In genomic region chr10:95004065-95004763, GRCm38 (mm10) we compare ENCODE assay signal across 10 mouse cellular contexts. TPM values are rescaled to one million over a fixed set of nuclear protein-coding genes. Genes with fewer than 3 reads are reported as not detected.
DNase-seq lines count a peak whose midpoint lies in the region; ATAC-seq lines count a peak whose summit lies in the region.
"Had no signal": no experiment of that assay in that cellular context is flagged by ENCODE, and none has a peak within 500 bp of the region (broad histone marks: within the 10 kb centered on the region; RNA-seq: fewer than 3 reads in every experiment).

No protein-coding gene starts in this region.

- H3K4me3 ChIP-seq in limb, embryonic 13.5 days: no peak overlapping the region
- H3K4me3 ChIP-seq in limb, embryonic 10.5 days: no peak overlapping the region
- no peak overlapping the region for H3K4me3 ChIP-seq in stomach, embryonic 15.5 days (replicated peaks)
- H3K4me3 ChIP-seq in hindbrain, embryonic 11.5 days (ENCODE audit: low read depth, low read length): no peak overlapping the region
- H3K4me3 ChIP-seq: midbrain, embryonic 15.5 days had no signal

- WGBS in limb, embryonic 13.5 days: 72% methylated on average over 9 of the region's 9 CpGs
- WGBS in limb, embryonic 10.5 days: 87% methylated on average over 9 of the region's 9 CpGs
- WGBS in stomach, embryonic 15.5 days: 62% methylated on average over 9 of the region's 9 CpGs
- 85% methylated on average over 9 of the region's 9 CpGs for WGBS in hindbrain, embryonic 11.5 days

- no peaks in the 10 kb centered on the region for H3K36me3 ChIP-seq in limb, embryonic 13.5 days
- no peaks in the 10 kb centered on the region for H3K36me3 ChIP-seq in limb, embryonic 10.5 days
- H3K36me3 ChIP-seq in stomach, embryonic 15.5 days: no peaks in the 10 kb centered on the region
- H3K36me3 ChIP-seq in hindbrain, embryonic 11.5 days (ENCODE audit: control insufficient read depth, insufficient read depth, low read length): no peaks in the 10 kb centered on the region
- H3K36me3 ChIP-seq: G1E; midbrain, embryonic 15.5 days had no signal

- no peak for DNase-seq in limb, embryonic 10.5 days (ENCODE audit: low spot score)
- DNase-seq in fibroblast of lung, adult 2 months (ENCODE audit: low read depth): peak; percentile 76
- DNase-seq in kidney, adult 9 months: peak; percentile 43
- no peak for DNase-seq in hindbrain, embryonic 11.5 days (ENCODE audit: low spot score)
- DNase-seq: cerebellum, adult 9-11 months had no signal

- H3K9me3 ChIP-seq in limb, embryonic 13.5 days: no peaks in the 10 kb centered on the region; the same call in 1 of the 2 replicates
- no peaks in the 10 kb centered on the region for H3K9me3 ChIP-seq in limb, embryonic 10.5 days (replicated peaks)
- H3K9me3 ChIP-seq in stomach, embryonic 15.5 days: 0 out of 2 replicates have a peak, but pooled peaks cover 3% of the 10 kb centered on the region
- H3K9me3 ChIP-seq in hindbrain, embryonic 11.5 days (ENCODE audit: control insufficient read depth, low read length): no peaks in the 10 kb centered on the region
- H3K9me3 ChIP-seq: G1E; midbrain, embryonic 15.5 days had no signal

- H3K9ac ChIP-seq in limb, embryonic 13.5 days: no peak overlapping the region
- H3K9ac ChIP-seq in stomach, embryonic 15.5 days: no peak overlapping the region
- no peak overlapping the region for H3K9ac ChIP-seq in hindbrain, embryonic 11.5 days (ENCODE audit: low read depth, low read length)
- H3K9ac ChIP-seq: midbrain, embryonic 15.5 days had no signal

- H3K27me3 ChIP-seq in limb, embryonic 13.5 days: no peaks in the 10 kb centered on the region
- H3K27me3 ChIP-seq in limb, embryonic 10.5 days (ENCODE audit: low read depth, poor library complexity, severe bottlenecking): no peaks in the 10 kb centered on the region
- no peaks in the 10 kb centered on the region for H3K27me3 ChIP-seq in stomach, embryonic 15.5 days (replicated peaks)
- H3K27me3 ChIP-seq in hindbrain, embryonic 11.5 days (ENCODE audit: control insufficient read depth, insufficient read depth, low read length): no peaks in the 10 kb centered on the region
- H3K27me3 ChIP-seq: midbrain, embryonic 15.5 days had no signal

- ATAC-seq in limb, embryonic 13.5 days (ENCODE audit: low FRiP score, low read depth): peak; percentile 59; the same call in 1 of the 2 replicates
- ATAC-seq in stomach, embryonic 15.5 days (ENCODE audit: insufficient read depth, low FRiP score, low read depth): peak; percentile 57; the same call in 1 of the 2 replicates
- no peak for ATAC-seq in cerebellum, adult (ENCODE audit: insufficient number of reproducible peaks, low FRiP score, low TSS enrichment)
- no peak for ATAC-seq in hindbrain, embryonic 11.5 days (ENCODE audit: low FRiP score)
- ATAC-seq: midbrain, embryonic 15.5 days had no signal

- H3K4me1 ChIP-seq in limb, embryonic 13.5 days: peaks cover 7% of the 10 kb centered on the region; the same call in 1 of the 2 replicates
- peaks cover 6% of the 10 kb centered on the region; the same call in 1 of the 2 replicates for H3K4me1 ChIP-seq in limb, embryonic 10.5 days
- no peaks in the 10 kb centered on the region for H3K4me1 ChIP-seq in stomach, embryonic 15.5 days
- H3K4me1 ChIP-seq in hindbrain, embryonic 11.5 days (replicated peaks; ENCODE audit: control insufficient read depth, insufficient read depth, low read length): no peaks in the 10 kb centered on the region
- H3K4me1 ChIP-seq: midbrain, embryonic 15.5 days had no signal

- no peak overlapping the region for H3K4me2 ChIP-seq in limb, embryonic 13.5 days (replicated peaks)
- no peak overlapping the region for H3K4me2 ChIP-seq in stomach, embryonic 15.5 days
- no peak overlapping the region for H3K4me2 ChIP-seq in hindbrain, embryonic 11.5 days (replicated peaks; ENCODE audit: low read depth, low read length)
- H3K4me2 ChIP-seq: midbrain, embryonic 15.5 days had no signal

- peak overlapping the region; percentile 3; the same call in 1 of the 2 replicates for H3K27ac ChIP-seq in limb, embryonic 13.5 days
- H3K27ac ChIP-seq in limb, embryonic 10.5 days: no peak overlapping the region
- peak overlapping the region; percentile 63; the same call in 1 of the 2 replicates for H3K27ac ChIP-seq in stomach, embryonic 15.5 days
- H3K27ac ChIP-seq in hindbrain, embryonic 11.5 days (ENCODE audit: low read depth, low read length): no peak overlapping the region
- H3K27ac ChIP-seq: midbrain, embryonic 15.5 days had no signal

RNA-seq across cellular contexts. Expression of gene Plxnc1, which starts 59.6 kb away (rescaled TPM):
- polyA plus RNA-seq in limb, embryonic 13.5 days (2015; fragmentation: Nextera tagmentation; extraction: Ambion mirVana): 2.0 and 2.7 TPM in 2 replicates
- polyA plus RNA-seq in limb, embryonic 10.5 days (2016; fragmentation: Nextera tagmentation; extraction: Ambion mirVana): 0.35 and 0.48 TPM in 2 replicates
- 1.5 and 1.9 TPM in 2 replicates for polyA plus RNA-seq in stomach, embryonic 15.5 days (2015; fragmentation: Nextera tagmentation; extraction: Ambion mirVana)
- polyA plus RNA-seq in hindbrain, embryonic 11.5 days (2014; fragmentation: Nextera tagmentation; extraction: Ambion mirVana): 3.3 and 4.5 TPM in 2 replicates

Comparison
In these comparisons a context has a peak if more than half of its experiments do, and no peak if none do; other contexts are left out.
1. H3K27ac ChIP-seq: peak in limb, embryonic 13.5 days (single experiment) and stomach, embryonic 15.5 days (single experiment); none in limb, embryonic 10.5 days (single experiment) and hindbrain, embryonic 11.5 days (single experiment).
2. ATAC-seq: peak in limb, embryonic 13.5 days (single experiment) and stomach, embryonic 15.5 days (single experiment); none in cerebellum, adult (single experiment) and hindbrain, embryonic 11.5 days (single experiment).
3. DNase-seq: peak in fibroblast of lung, adult 2 months (single experiment) and kidney, adult 9 months (single experiment); none in limb, embryonic 10.5 days (single experiment) and hindbrain, embryonic 11.5 days (single experiment).